Mouse (Mus musculus): ENCODE measurements at regions not wholly inside any gene's neighbourhood (a gene's known extent, or its start where the extent isn't known, plus 50 kb on each side); places are given as distances from the start of the nearest gene placed in this dataset.

- Histone ChIP-seq H3K4me1 (ENCODE audit: control insufficient read depth in 1 of 2, insufficient read depth in 2 of 2) (peaks cover 0 to 7% of the 10 kb centered on the region in 2 experiments; a peak in 1 of 4 replicates), H3K9ac (ENCODE audit: insufficient read depth, low read depth) (no peak overlapping the region), H3K4me3 (replicated peaks in 1 of 3; ENCODE audit: low read depth in 2 of 3, low read length in 2 of 3, poor library complexity in 1 of 3) (no peak overlapping the region), H3K27ac (ENCODE audit: insufficient read depth, low read depth) (no peak overlapping the region), H3K27me3 (replicated peaks) (no peaks in the 10 kb centered on the region), H3K79me2 (replicated peaks; ENCODE audit: control insufficient read depth, extremely low read depth, insufficient read depth, poor library complexity, severe bottlenecking) (no peaks in the 10 kb centered on the region), H3K36me3 (replicated peaks in 1 of 2; ENCODE audit: control insufficient read depth in 1 of 2, insufficient read depth in 1 of 2, low read length in 1 of 2) (no peaks in the 10 kb centered on the region), H3K4me2 (ENCODE audit: insufficient read depth, low read depth, poor library complexity, severe bottlenecking) (no peak overlapping the region), H3K9me3 (replicated peaks; ENCODE audit: low read length) (no peaks in the 10 kb centered on the region)
- in situ Hi-C loops (cut with MboI; ENCODE audit: low pct_ligation_motif_present, low pct_unique_long_range_greater_than_20kb, low sequenced_read_pairs), result no loop called here
- TF ChIP-seq ZMIZ1 (IDR thresholded peaks at IDR 0.05; ENCODE audit: low read depth, low read length) (no peak), CTCF (conservative IDR thresholded peaks at IDR 0.05 in 1 of 2, IDR thresholded peaks at IDR 0.05 in 1 of 2; ENCODE audit: low read depth in 2 of 2, low read length in 2 of 2) (no peak), BHLHE40 (IDR thresholded peaks at IDR 0.05; ENCODE audit: low read depth, low read length) (no peak), RAD21 (IDR thresholded peaks at IDR 0.05; ENCODE audit: low read depth, low read length) (no peak), MEF2A (IDR thresholded peaks at IDR 0.05; ENCODE audit: borderline replicate concordance, low read depth, low read length) (no peak), USF1 (IDR thresholded peaks at IDR 0.05; ENCODE audit: low read depth, low read length) (no peak), USF2 (conservative IDR thresholded peaks at IDR 0.05; ENCODE audit: low read depth, low read length) (no peak), ZC3H11A (IDR thresholded peaks at IDR 0.05; ENCODE audit: low read depth, low read length) (no peak), PAX5 (IDR thresholded peaks at IDR 0.05; ENCODE audit: low read length) (no peak), MAX (IDR thresholded peaks at IDR 0.05; ENCODE audit: low read length) (no peak), HCFC1 (IDR thresholded peaks at IDR 0.05; ENCODE audit: low read depth, low read length) (no peak)
- DNase-seq (ENCODE audit: extremely low read depth), result no peak
- dilution Hi-C loops (cut with MboI; ENCODE audit: extremely low pct_ligation_motif_present, extremely low pct_unique_long_range_greater_than_20kb, low sequenced_read_pairs), result no loop called here
Observed at GRCm38 (mm10) chr10:21796386-21796785, 85.6 kb upstream of the Sgk1 start.

- Histone ChIP-seq H3K4me3 (replicated peaks in 1 of 3; ENCODE audit: low read depth in 2 of 3, low read length in 2 of 3, poor library complexity in 1 of 3) (no peak overlapping the region), H3K27me3 (replicated peaks) (no peaks in the 10 kb centered on the region), H3K9ac (ENCODE audit: insufficient read depth, low read depth) (no peak overlapping the region), H3K4me1 (ENCODE audit: control insufficient read depth in 1 of 2, insufficient read depth in 2 of 2) (peaks cover 0 to 7% of the 10 kb centered on the region in 2 experiments; a peak in 1 of 4 replicates), H3K79me2 (replicated peaks; ENCODE audit: control insufficient read depth, extremely low read depth, insufficient read depth, poor library complexity, severe bottlenecking) (no peaks in the 10 kb centered on the region), H3K27ac (ENCODE audit: insufficient read depth, low read depth) (no peak overlapping the region), H3K4me2 (ENCODE audit: insufficient read depth, low read depth, poor library complexity, severe bottlenecking) (no peak overlapping the region), H3K36me3 (replicated peaks in 1 of 2; ENCODE audit: control insufficient read depth in 1 of 2, insufficient read depth in 1 of 2, low read length in 1 of 2) (no peaks in the 10 kb centered on the region), H3K9me3 (replicated peaks; ENCODE audit: low read length) (no peaks in the 10 kb centered on the region)
- no peak for TF ChIP-seq ETS1 (conservative IDR thresholded peaks at IDR 0.05; ENCODE audit: low read depth, low read length)
- no peak for TF ChIP-seq TBP (conservative IDR thresholded peaks at IDR 0.05; ENCODE audit: low read depth, low read length)
- peak; percentile 31; the same call in 1 of the 2 replicates for TF ChIP-seq IRF4 (IDR thresholded peaks at IDR 0.05; ENCODE audit: low read depth, low read length)
- TF ChIP-seq JUND (conservative IDR thresholded peaks at IDR 0.05; ENCODE audit: low read depth, low read length), result no peak
- no peak for TF ChIP-seq SMC3 (IDR thresholded peaks at IDR 0.05; ENCODE audit: low read depth, low read length)
- TF ChIP-seq USF2 (conservative IDR thresholded peaks at IDR 0.05; ENCODE audit: low read depth, low read length), result no peak
- no peak for TF ChIP-seq MYC (IDR thresholded peaks at IDR 0.05; ENCODE audit: low read depth, low read length)
- no peak for TF ChIP-seq JUN (IDR thresholded peaks at IDR 0.05; ENCODE audit: insufficient read depth, low read depth, low read length)
- TF ChIP-seq NELFE (IDR thresholded peaks at IDR 0.05; ENCODE audit: low read depth, low read length), result no peak
- 0 out of 2 replicates have a peak, but pooled peaks have one; percentile 25 for TF ChIP-seq TCF12 (IDR thresholded peaks at IDR 0.05; ENCODE audit: low read depth, low read length)
- TF ChIP-seq ZNF384 (IDR thresholded peaks at IDR 0.05; ENCODE audit: low read depth, low read length), result peak; percentile 61; the same call in 1 of the 2 replicates
- in situ Hi-C loops (cut with MboI; ENCODE audit: low pct_ligation_motif_present, low pct_unique_long_range_greater_than_20kb, low sequenced_read_pairs), result no loop called here
- dilution Hi-C loops (cut with MboI; ENCODE audit: extremely low pct_ligation_motif_present, extremely low pct_unique_long_range_greater_than_20kb, low sequenced_read_pairs), result no loop called here
- DNase-seq (ENCODE audit: extremely low read depth), result peak; percentile 21
Observed at GRCm38 (mm10) chr10:21798103-21798502, 83.9 kb upstream of the Sgk1 start.

Measured in CH12.LX (cell line).